Mouse (Mus musculus): ENCODE data around the gene Haus7.

The Haus7 gene

GRCm38 (mm10) chrX:73458877-73459392, at the start of gene Haus7:
Gene Haus7 (minus strand): TSS chrX:73459044.
- DNase-seq: peak; percentile 96

GRCm38 (mm10) chrX:73506577-73506976, 47.7 kb upstream of the Haus7 start:
- no peak for DNase-seq

GRCm38 (mm10) chrX:73505130-73505735, 46.4 kb upstream of the Haus7 start:
- no peak for DNase-seq

GRCm38 (mm10) chrX:73496746-73497145, 37.9 kb upstream of the Haus7 start:
- no peak for DNase-seq

GRCm38 (mm10) chrX:73493567-73493966, 34.7 kb upstream of the Haus7 start:
- peak; percentile 87 for DNase-seq

GRCm38 (mm10) chrX:73490804-73491203, 32.0 kb upstream of the Haus7 start:
- peak; percentile 49 for DNase-seq

GRCm38 (mm10) chrX:73490186-73490585, 31.3 kb upstream of the Haus7 start:
- no peak for DNase-seq

GRCm38 (mm10) chrX:73486920-73487319, 28.1 kb upstream of the Haus7 start:
- no peak for DNase-seq

- DNase-seq: no peak
Observed at GRCm38 (mm10) chrX:73484870-73485269, 26.0 kb upstream of the Haus7 start.

GRCm38 (mm10) chrX:73484076-73484475, 25.2 kb upstream of the Haus7 start:
- no peak for DNase-seq

- DNase-seq: no peak
Observed at GRCm38 (mm10) chrX:73483484-73483810, 24.6 kb upstream of the Haus7 start, which contains the start of gene Bgn. Gene Bgn (plus strand): TSS chrX:73483602.

- DNase-seq: no peak
Observed at GRCm38 (mm10) chrX:73482643-73483483, 24.0 kb upstream of the Haus7 start.

GRCm38 (mm10) chrX:73480334-73480733, 21.5 kb upstream of the Haus7 start:
- peak; percentile 46 for DNase-seq

- peak; percentile 42 for DNase-seq
Observed at GRCm38 (mm10) chrX:73479656-73480055, 20.8 kb upstream of the Haus7 start.

GRCm38 (mm10) chrX:73477500-73477899, 18.7 kb upstream of the Haus7 start:
- DNase-seq: no peak

GRCm38 (mm10) chrX:73476621-73477020, 17.8 kb upstream of the Haus7 start:
- DNase-seq: peak; percentile 78

- DNase-seq: no peak
Observed at GRCm38 (mm10) chrX:73475658-73476256, 16.9 kb upstream of the Haus7 start.

- DNase-seq: peak; percentile 45
Observed at GRCm38 (mm10) chrX:73474340-73475165, 15.7 kb upstream of the Haus7 start.

GRCm38 (mm10) chrX:73471764-73472163, 12.9 kb upstream of the Haus7 start:
- DNase-seq: no peak

- DNase-seq: no peak
Observed at GRCm38 (mm10) chrX:73468752-73469151, 9.9 kb upstream of the Haus7 start.

- DNase-seq: peak; percentile 36
Observed at GRCm38 (mm10) chrX:73468330-73468729, 9.5 kb upstream of the Haus7 start.

GRCm38 (mm10) chrX:73467446-73468241, 8.8 kb upstream of the Haus7 start:
- peak; percentile 29 for DNase-seq
